Mouse (Mus musculus) lung, embryonic 14.5 days (tissue): ENCODE measurements around the gene Cfap77. TPM values are rescaled to one million over a fixed set of nuclear protein-coding genes. Genes with fewer than 3 reads are reported as not detected.
A peak's percentile ranks its signal among the peaks of the same experiment; 100 is the strongest.

ENCODE experiments used
- ATAC-seq: fragments of 200-750 bp; cut with Nextera tagmentation; 2 replicates; pipeline ENCODE4 v1.8.0; 2017; ENCODE audit warnings: mild to moderate bottlenecking, moderate TSS enrichment, moderate library complexity; ENCODE audit not compliant: insufficient read depth
- DNase-seq: peaks from one replicate; pipeline ENCODE4 v3.0.0-alpha.2; 2015
- H3K27ac ChIP-seq: fragments of 300-500 bp; sonication (generic); 2 replicates; pipeline ENCODE4 v1.5.1; 2014; ENCODE audit warnings: low read depth, mild to moderate bottlenecking, moderate library complexity
- H3K27me3 ChIP-seq: fragments of 300-500 bp; sonication (generic); 2 replicates; pipeline ENCODE4 v1.6.1; 2014; ENCODE audit warnings: low read length, control low read depth; ENCODE audit not compliant: insufficient read depth
- H3K36me3 ChIP-seq: fragments of 300-500 bp; sonication (generic); 2 replicates; pipeline ENCODE4 v1.6.1; 2014; ENCODE audit warnings: control low read depth; ENCODE audit not compliant: insufficient read depth
- H3K4me1 ChIP-seq: fragments of 300-500 bp; sonication (generic); 2 replicates; pipeline ENCODE4 v1.6.1; 2014; ENCODE audit warnings: antibody characterized with exemption, control low read depth; ENCODE audit not compliant: insufficient read depth
- H3K4me2 ChIP-seq: fragments of 300-500 bp; sonication (generic); 2 replicates; pipeline ENCODE4 v1.6.1; 2014; ENCODE audit warnings: mild to moderate bottlenecking
- H3K4me3 ChIP-seq: fragments of 300-500 bp; sonication (generic); 2 replicates; pipeline ENCODE4 v1.5.1; 2014; ENCODE audit warnings: low read depth, low read length
- H3K9ac ChIP-seq: fragments of 300-500 bp; sonication (generic); 2 replicates; pipeline ENCODE4 v1.6.1; 2014
- H3K9me3 ChIP-seq: fragments of 300-500 bp; sonication (generic); 2 replicates; pipeline ENCODE4 v1.6.1; 2016; ENCODE audit warnings: low read depth, low read length, control low read depth
- CTCF ChIP-seq: IDR thresholded peaks from 2 replicates; pipeline ENCODE4 v1.5.1; 2016; ENCODE audit warnings: antibody characterized with exemption, low read depth
- WGBS: fragments of 180-500 bp; shearing (Covaris S2); extraction: QIAGEN DNeasy Blood & Tissue Kit; methylation state at CpG from one replicate; pipeline ENCODE4 v1.1.7; 2014; 5-methylcytosine and 5-hydroxymethylcytosine counted together
- polyA plus RNA-seq: library from polyadenylated mRNA; unstranded; fragments of >200 nt; fragmentation: Nextera tagmentation; extraction: Ambion mirVana; gene quantifications from 2 replicates; pipeline ENCODE4 v1.2.1, GENCODE M21; 2014

The Cfap77 gene
- polyA plus RNA-seq, 1 experiment from 2014 or later: 0.76 TPM

DNA sequence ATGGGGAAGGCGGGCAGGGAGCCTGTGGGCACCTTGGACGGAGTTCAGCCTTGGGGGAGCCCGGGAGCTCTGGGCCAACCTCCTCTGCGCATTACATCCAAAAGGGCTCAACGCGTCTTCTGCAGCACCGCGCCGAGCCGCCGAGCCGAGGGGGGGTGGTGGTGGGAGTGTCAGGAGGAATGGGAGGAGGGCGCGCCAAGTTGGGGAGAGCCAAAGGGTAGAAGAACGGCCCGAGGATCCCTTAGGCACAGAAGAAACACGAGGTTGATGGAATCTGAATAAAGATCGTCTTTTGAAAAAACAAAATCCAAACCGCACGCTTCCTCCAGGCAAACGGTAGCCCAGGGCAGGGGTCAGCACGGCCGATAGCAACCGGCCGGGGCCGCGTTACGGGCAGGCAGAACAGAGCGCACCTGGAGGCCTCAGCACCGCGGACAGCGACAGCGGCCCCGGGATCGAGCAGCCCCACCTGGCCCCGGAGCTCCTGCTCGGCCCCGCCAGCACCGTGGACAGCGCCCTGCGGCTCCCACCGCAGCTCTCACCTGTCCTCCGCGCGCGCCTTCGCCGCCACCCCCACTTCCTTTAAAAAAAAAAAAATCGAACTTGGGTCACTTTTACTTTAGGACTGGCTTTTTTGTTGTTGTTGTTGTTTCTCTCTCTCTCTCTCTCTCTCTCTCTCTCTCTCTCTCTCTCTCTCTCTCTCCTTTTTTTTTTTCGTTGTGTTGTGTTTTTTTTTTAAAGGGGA is 138.9 kb downstream of the Cfap77 start:
- Histone ChIP-seq H3K27me3 (peaks cover 96% of the 10 kb centered on the region), H3K36me3 (no peaks in the 10 kb centered on the region), H3K9ac (no peak overlapping the region), H3K9me3 (no peaks in the 10 kb centered on the region), H3K4me3 (peak overlapping the region; percentile 9; the same call in 1 of the 2 replicates), H3K4me2 (peak overlapping the region; percentile 29; the same call in 1 of the 2 replicates), H3K4me1 (no peaks in the 10 kb centered on the region), H3K27ac (no peak overlapping the region)
- WGBS: 2% methylated on average over 50 of the region's 50 CpGs
- peak; percentile 83 for DNase-seq
- peak; percentile 65; the same call in 1 of the 2 replicates for ATAC-seq
- no peak for TF ChIP-seq CTCF

DNA sequence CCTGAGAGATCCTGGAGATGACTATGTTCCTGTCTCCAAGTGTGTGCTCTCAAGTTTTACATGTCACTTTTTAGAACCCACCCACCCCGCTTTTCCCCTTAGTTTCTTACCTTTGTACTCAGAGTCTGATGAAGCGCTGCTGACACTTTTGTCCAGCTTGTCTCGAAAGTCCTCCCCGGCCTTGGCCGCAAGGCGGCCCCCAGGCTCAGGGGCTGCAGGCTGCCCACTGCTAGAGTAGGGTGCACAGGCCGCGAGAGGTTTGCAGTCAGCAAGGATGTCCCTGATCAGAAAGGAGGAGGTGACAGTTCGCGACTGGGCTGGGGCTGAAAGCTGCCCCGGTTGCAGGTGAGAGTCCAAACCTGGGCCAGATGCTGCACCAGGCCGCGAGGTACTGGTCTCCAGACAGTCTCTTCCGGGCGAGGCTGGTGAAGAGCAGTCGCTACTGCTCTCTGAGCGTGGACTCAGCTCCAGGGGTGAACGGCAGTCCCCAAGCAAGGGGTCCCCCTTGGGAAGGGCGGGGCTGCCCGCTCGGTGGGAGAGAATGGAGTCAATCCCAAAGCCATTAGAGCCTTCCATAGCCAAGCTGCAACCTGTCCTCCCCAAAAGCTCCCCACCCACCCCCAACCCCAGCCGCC is 139.6 kb downstream of the Cfap77 start:
- no peak overlapping the region for H3K4me2 ChIP-seq
- no peaks in the 10 kb centered on the region for H3K36me3 ChIP-seq
- ATAC-seq (no peak), DNase-seq (no peak)
- WGBS: 6% methylated on average over 22 of the region's 22 CpGs
- H3K4me1 ChIP-seq: no peaks in the 10 kb centered on the region
- no peak overlapping the region for H3K4me3 ChIP-seq
- H3K9ac ChIP-seq: no peak overlapping the region
- no peak for TF ChIP-seq CTCF
- H3K27me3 ChIP-seq: peaks cover 98% of the 10 kb centered on the region
- no peaks in the 10 kb centered on the region for H3K9me3 ChIP-seq
- no peak overlapping the region for H3K27ac ChIP-seq

DNA sequence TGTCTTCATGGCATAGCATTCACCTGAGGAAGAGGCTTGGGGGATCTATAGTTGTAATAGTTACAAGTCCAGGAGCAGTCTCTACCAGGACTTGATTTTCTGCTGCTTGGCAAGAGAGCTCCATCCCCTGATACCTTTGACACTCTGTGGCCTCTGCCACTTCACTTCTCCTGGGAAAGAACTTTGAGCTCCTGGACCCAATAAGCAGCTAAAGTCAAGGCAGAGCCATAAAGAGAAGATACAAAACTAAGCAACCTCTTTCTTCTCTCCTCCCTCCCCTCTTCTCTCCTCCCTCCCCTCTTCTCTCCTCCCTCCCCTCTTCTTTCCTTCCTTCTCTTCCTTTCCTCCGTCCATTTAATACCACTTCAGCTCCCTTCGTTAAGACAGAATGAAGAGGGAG is 140.7 kb downstream of the Cfap77 start:
- ATAC-seq (no peak), DNase-seq (no peak)
- Histone ChIP-seq H3K4me3 (no peak overlapping the region), H3K9me3 (no peaks in the 10 kb centered on the region), H3K4me1 (no peaks in the 10 kb centered on the region), H3K4me2 (no peak overlapping the region), H3K9ac (no peak overlapping the region), H3K27me3 (peaks cover 100% of the 10 kb centered on the region), H3K27ac (no peak overlapping the region), H3K36me3 (no peaks in the 10 kb centered on the region)
- WGBS: 3% methylated on average over 2 of the region's 2 CpGs
- no peak for TF ChIP-seq CTCF

DNA sequence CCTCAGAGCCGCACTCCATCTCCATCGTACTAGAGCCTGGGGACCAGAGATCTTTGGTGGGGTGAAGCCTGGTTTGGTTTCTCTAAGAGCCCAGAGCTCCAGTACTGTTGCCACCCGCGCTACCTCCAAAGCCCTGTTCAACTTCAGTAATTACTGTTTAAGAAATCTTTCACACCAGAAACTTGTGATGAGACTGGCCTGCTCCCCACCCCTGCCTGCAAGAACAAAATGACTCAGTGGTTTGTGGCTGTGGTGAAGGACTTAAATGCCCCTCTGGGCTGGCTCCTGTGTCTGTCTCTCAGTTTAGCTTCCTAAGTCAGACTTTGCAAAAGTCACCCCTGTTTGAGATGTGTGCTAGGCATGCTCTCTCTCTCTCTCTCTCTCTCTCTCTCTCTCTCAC is 141.9 kb downstream of the Cfap77 start:
- 6% methylated on average over 4 of the region's 4 CpGs for WGBS
- no peak for ATAC-seq
- no peaks in the 10 kb centered on the region for H3K36me3 ChIP-seq
- H3K4me1 ChIP-seq: no peaks in the 10 kb centered on the region
- H3K9me3 ChIP-seq: no peaks in the 10 kb centered on the region
- no peak for DNase-seq
- H3K4me3 ChIP-seq: no peak overlapping the region
- H3K4me2 ChIP-seq: no peak overlapping the region
- H3K27ac ChIP-seq: no peak overlapping the region
- H3K9ac ChIP-seq: no peak overlapping the region
- TF ChIP-seq CTCF: no peak
- peaks cover 100% of the 10 kb centered on the region for H3K27me3 ChIP-seq

DNA sequence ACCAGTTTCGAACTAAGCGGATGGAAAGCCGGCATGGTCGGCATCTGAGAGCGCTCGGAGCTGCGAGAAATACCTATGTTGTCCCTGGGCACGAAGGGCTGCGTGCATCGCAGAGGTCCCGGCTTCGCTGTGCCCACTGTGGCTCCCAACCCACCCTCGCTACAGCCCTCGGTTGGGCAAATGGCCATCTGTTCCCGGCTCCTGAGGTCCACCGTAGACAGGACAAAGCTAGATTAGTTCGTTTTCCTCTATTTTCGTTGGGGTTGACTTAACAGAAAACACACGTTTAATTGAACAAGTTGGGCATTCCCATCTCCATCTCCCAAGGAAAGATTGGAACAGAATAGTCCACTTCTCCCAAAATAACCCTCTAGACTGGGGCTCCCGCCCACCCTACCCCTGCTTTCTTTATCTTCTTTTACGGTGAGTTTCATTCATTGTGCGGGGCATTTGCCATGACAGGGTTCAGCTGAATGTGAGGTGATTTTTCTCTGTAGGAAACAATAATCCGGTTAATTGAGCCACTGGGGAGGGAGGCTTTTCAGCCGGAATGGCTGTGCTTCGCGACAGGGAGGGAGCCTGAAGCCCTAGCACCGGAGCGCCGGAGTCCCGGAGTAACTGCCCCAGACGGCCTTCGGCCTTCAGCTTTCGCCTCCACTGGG is 142.7 kb downstream of the Cfap77 start:
- WGBS: 1% methylated on average over 33 of the region's 33 CpGs
- H3K4me1 ChIP-seq: no peaks in the 10 kb centered on the region
- H3K36me3 ChIP-seq: no peaks in the 10 kb centered on the region
- no peak overlapping the region for H3K4me2 ChIP-seq
- H3K27ac ChIP-seq: no peak overlapping the region
- ATAC-seq: no peak
- no peak overlapping the region for H3K4me3 ChIP-seq
- no peak overlapping the region for H3K9ac ChIP-seq
- no peak for DNase-seq
- no peaks in the 10 kb centered on the region for H3K9me3 ChIP-seq
- no peak for TF ChIP-seq CTCF
- H3K27me3 ChIP-seq: peaks cover 100% of the 10 kb centered on the region

DNA sequence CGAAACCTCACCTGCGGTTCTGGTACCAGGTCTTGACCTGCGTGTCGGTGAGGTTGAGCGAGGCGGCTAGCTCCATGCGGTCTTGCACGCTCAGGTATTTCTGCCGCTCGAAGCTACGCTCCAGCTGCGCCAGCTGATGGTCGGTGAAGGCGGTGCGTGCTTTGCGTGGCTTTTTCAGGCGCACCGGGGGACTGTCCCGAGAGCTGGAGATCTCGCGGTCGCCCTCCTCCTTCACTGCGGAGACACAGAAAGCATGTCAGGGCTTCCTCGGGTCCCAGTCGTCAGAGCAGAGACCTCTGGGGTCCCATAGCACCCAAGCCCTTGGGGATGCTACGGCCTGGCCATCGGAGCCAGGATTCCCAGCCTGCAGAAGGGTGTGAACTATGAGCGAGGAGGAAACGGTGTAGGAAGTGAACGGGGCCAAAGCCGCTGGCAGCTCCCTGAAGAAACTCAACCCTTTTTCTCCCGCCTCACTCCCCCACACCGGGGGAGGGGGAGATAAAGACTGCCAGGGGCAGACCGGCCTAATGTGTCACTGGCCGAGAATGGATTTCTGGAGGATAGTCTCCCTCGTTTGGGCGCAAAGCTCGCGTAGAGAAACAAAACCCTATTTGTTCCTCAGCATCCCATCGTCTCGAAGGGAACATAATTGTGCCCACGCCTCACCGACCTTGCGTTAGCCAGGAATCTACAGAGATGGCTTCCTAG is 143.4 kb downstream of the Cfap77 start:
- no peaks in the 10 kb centered on the region for H3K4me1 ChIP-seq
- no peak overlapping the region for H3K4me2 ChIP-seq
- 2% methylated on average over 44 of the region's 44 CpGs for WGBS
- H3K9me3 ChIP-seq: no peaks in the 10 kb centered on the region
- ATAC-seq (no peak), DNase-seq (no peak)
- H3K4me3 ChIP-seq: no peak overlapping the region
- TF ChIP-seq CTCF: no peak
- H3K27ac ChIP-seq: no peak overlapping the region
- peaks cover 99% of the 10 kb centered on the region for H3K27me3 ChIP-seq
- peaks cover 4% of the 10 kb centered on the region; the same call in 1 of the 2 replicates for H3K36me3 ChIP-seq
- no peak overlapping the region for H3K9ac ChIP-seq
